Mouse (Mus musculus) liver, embryonic 15.5 days (tissue): ENCODE measurements around the gene Tns2. TPM values are rescaled to one million over a fixed set of nuclear protein-coding genes. Genes with fewer than 3 reads are reported as not detected.

ENCODE experiments used
- ATAC-seq: fragments of 200-750 bp; cut with Nextera tagmentation; 2 replicates; pipeline ENCODE4 v1.8.0; 2017; ENCODE audit warnings: moderate number of reproducible peaks, mild to moderate bottlenecking, moderate library complexity; ENCODE audit not compliant: insufficient read depth
- H3K27ac ChIP-seq: fragments of 300-500 bp; sonication (generic); replicated peaks from 2 replicates; pipeline ENCODE4 v1.5.1; 2015; ENCODE audit warnings: mild to moderate bottlenecking, inconsistent platforms
- H3K27me3 ChIP-seq: fragments of 300-500 bp; sonication (generic); 2 replicates; pipeline ENCODE4 v1.6.1; 2015; ENCODE audit warnings: mild to moderate bottlenecking, inconsistent platforms
- H3K36me3 ChIP-seq: fragments of 300-500 bp; sonication (generic); replicated peaks from 2 replicates; pipeline ENCODE4 v1.6.1; 2015; ENCODE audit warnings: moderate library complexity, mild to moderate bottlenecking, inconsistent platforms
- H3K4me1 ChIP-seq: fragments of 300-500 bp; sonication (generic); replicated peaks from 2 replicates; pipeline ENCODE4 v1.6.1; 2015; ENCODE audit warnings: inconsistent platforms
- H3K4me2 ChIP-seq: fragments of 300-500 bp; sonication (generic); 2 replicates; pipeline ENCODE4 v1.6.1; 2015; ENCODE audit warnings: moderate library complexity, mild to moderate bottlenecking, inconsistent platforms
- H3K4me3 ChIP-seq: fragments of 300-500 bp; sonication (generic); replicated peaks from 2 replicates; pipeline ENCODE4 v1.5.1; 2015; ENCODE audit warnings: mild to moderate bottlenecking, inconsistent platforms
- H3K9ac ChIP-seq: fragments of 300-500 bp; sonication (generic); 2 replicates; pipeline ENCODE4 v1.6.1; 2015; ENCODE audit warnings: moderate library complexity, mild to moderate bottlenecking, inconsistent platforms
- H3K9me3 ChIP-seq: fragments of 300-500 bp; sonication (generic); replicated peaks from 2 replicates; pipeline ENCODE4 v1.6.1; 2016; ENCODE audit warnings: inconsistent platforms
- WGBS: fragments of 180-500 bp; shearing (Covaris S2); methylation state at CpG from one replicate; pipeline ENCODE4 v1.1.7; 2015; ENCODE audit warnings: mixed read lengths; ENCODE audit not compliant: insufficient replicate concordance; 5-methylcytosine and 5-hydroxymethylcytosine counted together
- polyA plus RNA-seq: library from polyadenylated mRNA; unstranded; fragments of >200 nt; fragmentation: Nextera tagmentation; extraction: Ambion mirVana; gene quantifications from 2 replicates; pipeline ENCODE4 v1.2.1, GENCODE M21; 2015

Gene Tns2
- polyA plus RNA-seq = 4.7 and 5.4 TPM in 2 replicates

- under 1% methylated on average over 59 of the region's 82 CpGs for WGBS
- peak within 1 kb of the TSS; percentile 60 for H3K4me3 ChIP-seq
- peak within 1 kb of the TSS; percentile 69 for H3K27ac ChIP-seq
- H3K9ac ChIP-seq = peak within 1 kb of the TSS; percentile 55
- H3K4me1 ChIP-seq = peaks cover 57% of the 10 kb centered on the region
- H3K9me3 ChIP-seq = no peaks in the 10 kb centered on the region
- H3K27me3 ChIP-seq = peaks cover 64% of the 10 kb centered on the region
- ATAC-seq = peak; percentile 53
- peak within 1 kb of the TSS; percentile 86 for H3K4me2 ChIP-seq
- peaks cover 27% of the 10 kb centered on the region for H3K36me3 ChIP-seq
These were observed at the start of gene Tns2 for GRCm38 (mm10) chr15:102100161-102100981. Gene Tns2 (plus strand): TSS chr15:102100413.

- H3K4me1 ChIP-seq = no peaks in the 10 kb centered on the region
- peak overlapping the region; percentile 46 for H3K4me3 ChIP-seq
- peaks cover 25% of the 10 kb centered on the region for H3K27me3 ChIP-seq
- H3K9me3 ChIP-seq = no peaks in the 10 kb centered on the region
- peak; percentile 22 for ATAC-seq
- no peak overlapping the region for H3K27ac ChIP-seq
- peak overlapping the region; percentile 62 for H3K4me2 ChIP-seq
- under 1% methylated on average over 33 of the region's 33 CpGs for WGBS
- no peaks in the 10 kb centered on the region for H3K36me3 ChIP-seq
- H3K9ac ChIP-seq = 0 out of 2 replicates have a peak overlapping the region, but pooled peaks have one; percentile 25
These were observed 48.1 kb upstream of the Tns2 start for GRCm38 (mm10) chr15:102051920-102052683.

GRCm38 (mm10) chr15:102056495-102057174, 43.6 kb upstream of the Tns2 start:
- Histone ChIP-seq H3K4me2 (no peak overlapping the region), H3K27ac (no peak overlapping the region), H3K9me3 (no peaks in the 10 kb centered on the region), H3K27me3 (peaks cover 15% of the 10 kb centered on the region), H3K9ac (no peak overlapping the region), H3K4me3 (no peak overlapping the region), H3K4me1 (no peaks in the 10 kb centered on the region), H3K36me3 (no peaks in the 10 kb centered on the region)
- 68% methylated on average over 15 of the region's 15 CpGs for WGBS
- ATAC-seq = no peak

GRCm38 (mm10) chr15:102065661-102066325, 34.4 kb upstream of the Tns2 start:
- no peak overlapping the region for H3K27ac ChIP-seq
- H3K9me3 ChIP-seq = no peaks in the 10 kb centered on the region
- peaks cover 12% of the 10 kb centered on the region for H3K4me1 ChIP-seq
- no peak overlapping the region for H3K4me3 ChIP-seq
- H3K36me3 ChIP-seq = no peaks in the 10 kb centered on the region
- ATAC-seq = 0 out of 2 replicates have a peak, but pooled peaks have one; percentile 49
- 4% methylated on average over 20 of the region's 20 CpGs for WGBS
- no peak overlapping the region for H3K9ac ChIP-seq
- H3K27me3 ChIP-seq = peaks cover 30% of the 10 kb centered on the region
- H3K4me2 ChIP-seq = no peak overlapping the region

- Histone ChIP-seq H3K4me2 (no peak overlapping the region), H3K27ac (no peak overlapping the region), H3K4me1 (peaks cover 36% of the 10 kb centered on the region), H3K9ac (no peak overlapping the region), H3K36me3 (no peaks in the 10 kb centered on the region), H3K9me3 (no peaks in the 10 kb centered on the region), H3K27me3 (peaks cover 29% of the 10 kb centered on the region), H3K4me3 (no peak overlapping the region)
- ATAC-seq = no peak
- 51% methylated on average over 13 of the region's 13 CpGs for WGBS
These were observed 29.4 kb upstream of the Tns2 start for GRCm38 (mm10) chr15:102070476-102071467.

- peak overlapping the region; percentile 93 for H3K4me3 ChIP-seq
- peak overlapping the region; percentile 93 for H3K4me2 ChIP-seq
- ATAC-seq = peak; percentile 3
- H3K27me3 ChIP-seq = peaks cover 6% of the 10 kb centered on the region
- 16% methylated on average over 6 of the region's 6 CpGs for WGBS
- H3K9ac ChIP-seq = peak overlapping the region; percentile 94
- no peaks in the 10 kb centered on the region for H3K9me3 ChIP-seq
- peaks cover 43% of the 10 kb centered on the region for H3K4me1 ChIP-seq
- peak overlapping the region; percentile 59 for H3K27ac ChIP-seq
- H3K36me3 ChIP-seq = no peaks in the 10 kb centered on the region; the same call in 1 of the 2 replicates
These were observed 27.2 kb upstream of the Tns2 start for GRCm38 (mm10) chr15:102072963-102073558.

GRCm38 (mm10) chr15:102073559-102074069, 26.6 kb upstream of the Tns2 start, which contains the start of gene Eif4b:
Gene Eif4b (plus strand): TSS chr15:102073773.
- H3K9ac ChIP-seq = peak within 1 kb of the TSS; percentile 94
- peaks cover 46% of the 10 kb centered on the region for H3K4me1 ChIP-seq
- H3K36me3 ChIP-seq = peaks cover under 1% of the 10 kb centered on the region
- 0 out of 2 replicates have a peak, but pooled peaks cover under 1% of the 10 kb centered on the region for H3K27me3 ChIP-seq
- under 1% methylated on average over 58 of the region's 58 CpGs for WGBS
- H3K27ac ChIP-seq = peak within 1 kb of the TSS; percentile 93
- ATAC-seq = peak; percentile 91
- peak within 1 kb of the TSS; percentile 93 for H3K4me3 ChIP-seq
- H3K9me3 ChIP-seq = no peaks in the 10 kb centered on the region
- H3K4me2 ChIP-seq = peak within 1 kb of the TSS; percentile 93

GRCm38 (mm10) chr15:102074070-102074731, 26.0 kb upstream of the Tns2 start:
- WGBS = under 1% methylated on average over 57 of the region's 57 CpGs
- peak; percentile 29 for ATAC-seq

More at GRCm38 (mm10) chr15:102074070-102074731, 26.0 kb upstream of the Tns2 start:
- Histone ChIP-seq H3K9ac (peak overlapping the region; percentile 94), H3K4me1 (peaks cover 50% of the 10 kb centered on the region), H3K27ac (peak overlapping the region; percentile 93), H3K4me2 (peak overlapping the region; percentile 93), H3K36me3 (peaks cover 7% of the 10 kb centered on the region), H3K27me3 (no peaks in the 10 kb centered on the region), H3K4me3 (peak overlapping the region; percentile 93), H3K9me3 (no peaks in the 10 kb centered on the region)
